Mouse (Mus musculus) liver, embryonic 14.5 days (tissue): ENCODE measurements around the gene AC124108.1.

Experiments used
- CTCF ChIP-seq: IDR thresholded peaks from 2 replicates; pipeline ENCODE4 v1.5.1; 2016; ENCODE audit warnings: antibody characterized with exemption, low read depth, control low read depth
- EP300 ChIP-seq: IDR thresholded peaks from 2 replicates; pipeline ENCODE4 v1.6.1; 2016; ENCODE audit warnings: antibody characterized with exemption, low read depth

DNA sequence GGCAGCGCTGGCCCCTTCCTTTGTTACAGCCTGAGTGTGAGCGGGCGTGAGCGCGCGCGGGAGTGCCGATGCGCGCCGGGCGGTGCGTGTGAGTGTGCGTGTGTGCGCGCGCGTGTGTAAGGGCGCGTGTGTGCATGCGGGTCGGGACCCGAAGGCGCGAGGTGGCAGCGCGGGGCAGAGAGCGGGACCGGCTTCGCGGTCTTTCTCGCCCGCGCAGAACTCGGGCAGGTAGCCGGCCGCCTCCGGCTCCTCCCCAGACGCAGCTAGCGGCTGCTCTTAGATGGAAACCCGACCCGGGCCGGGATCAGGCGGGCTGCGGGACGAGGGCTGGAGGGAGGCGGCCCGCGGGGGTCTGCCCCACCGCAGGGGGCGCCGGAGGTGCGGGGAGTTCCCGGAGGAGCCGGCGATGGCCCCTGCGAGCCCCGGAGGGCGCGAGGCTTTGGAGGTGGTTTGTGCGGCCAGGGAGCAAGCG is 600 bp upstream of the AC124108.1 start:
- TF ChIP-seq EP300 = no peak
- TF ChIP-seq CTCF = no peak
